Mouse (Mus musculus) cerebellum, adult 11-12 months (tissue): ENCODE results near the gene Zscan21.

Experiments
- DNase-seq: peaks from one replicate; pipeline ENCODE4 v3.0.0; 2022

Zscan21 gene

GRCm38 (mm10) chr5:138132425-138133064, 15.8 kb downstream of the Zscan21 start:
- DNase-seq: no peak

- no peak for DNase-seq
Observed at GRCm38 (mm10) chr5:138137257-138137656, 20.6 kb downstream of the Zscan21 start.

GRCm38 (mm10) chr5:138137935-138138549, 21.3 kb downstream of the Zscan21 start:
- DNase-seq: no peak

GRCm38 (mm10) chr5:138138585-138138984, 21.9 kb downstream of the Zscan21 start:
- no peak for DNase-seq

- no peak for DNase-seq
Observed at GRCm38 (mm10) chr5:138154390-138154789, 37.7 kb downstream of the Zscan21 start.

- peak; percentile 91 for DNase-seq
Observed at GRCm38 (mm10) chr5:138155443-138155976, 38.8 kb downstream of the Zscan21 start, which contains the start of gene Zfp113. Gene Zfp113 (minus strand): TSS chr5:138155744.

- peak; percentile 40 for DNase-seq
Observed at GRCm38 (mm10) chr5:138160224-138160762, 43.6 kb downstream of the Zscan21 start.

- peak; percentile 93 for DNase-seq
Observed at GRCm38 (mm10) chr5:138160842-138161665, 44.4 kb downstream of the Zscan21 start, which contains the start of gene Cops6. Gene Cops6 (plus strand): TSS chr5:138161071.

GRCm38 (mm10) chr5:138163046-138163445, 46.3 kb downstream of the Zscan21 start:
- DNase-seq: peak; percentile 22

- DNase-seq: peak; percentile 22
Observed at GRCm38 (mm10) chr5:138163610-138164009, 46.9 kb downstream of the Zscan21 start.

- DNase-seq: peak; percentile 28
Observed at GRCm38 (mm10) chr5:138165594-138165993, 48.9 kb downstream of the Zscan21 start.

- DNase-seq: peak; percentile 97
Observed at GRCm38 (mm10) chr5:138170936-138171561, 54.3 kb downstream of the Zscan21 start.

GRCm38 (mm10) chr5:138171695-138172491, 55.2 kb downstream of the Zscan21 start, which contains the start of the genes Ap4m1 and Mcm7:
Gene Ap4m1 (plus strand): TSS chr5:138172002.
Gene Mcm7 (minus strand): TSS chr5:138172422.
- peak; percentile 99 for DNase-seq

- no peak for DNase-seq
Observed at GRCm38 (mm10) chr5:138173217-138173616, 56.5 kb downstream of the Zscan21 start.
